Mouse (Mus musculus) left cerebral cortex, adult 2 months (tissue): Measurements from ENCODE around the gene Gca. TPM values are rescaled to one million over a fixed set of nuclear protein-coding genes. Genes with fewer than 3 reads are reported as not detected.

Source experiments
- DNase-seq, 2 experiments: peaks; one replicate each; pipeline ENCODE4 v3.0.0; 2021 to 2022; ENCODE audit warnings: low spot score in 2 of 2, mixed read lengths in 1 of 2; ENCODE audit errors: extremely low spot score in 1 of 2
- H3K27ac ChIP-seq: fragments of 200-600 bp; 2 replicates; pipeline ENCODE4 v1.8.1; 2022
- H3K4me3 ChIP-seq: fragments of 200-600 bp; 2 replicates; pipeline ENCODE4 v1.8.1; 2022
- CTCF ChIP-seq: fragments of 200-600 bp; IDR thresholded peaks from 2 replicates; pipeline ENCODE4 v1.8.1; 2022; ENCODE audit warnings: antibody characterized with exemption, mild to moderate bottlenecking, moderate library complexity
- intact Hi-C: fragments of 180-260 bp; cut with DNase I; formaldehyde crosslinking; loops from one replicate; pipeline ENCODE4 v1.15.1; 2025
- total RNA-seq, 2 experiments: library from RNA; stranded (reverse); gene quantifications; 2 replicates each; pipeline ENCODE4 v1.2.3; 2021

Gca gene
- total RNA-seq, 2 experiments from 2014 or later = 12.7 to 22.3 TPM

DNA sequence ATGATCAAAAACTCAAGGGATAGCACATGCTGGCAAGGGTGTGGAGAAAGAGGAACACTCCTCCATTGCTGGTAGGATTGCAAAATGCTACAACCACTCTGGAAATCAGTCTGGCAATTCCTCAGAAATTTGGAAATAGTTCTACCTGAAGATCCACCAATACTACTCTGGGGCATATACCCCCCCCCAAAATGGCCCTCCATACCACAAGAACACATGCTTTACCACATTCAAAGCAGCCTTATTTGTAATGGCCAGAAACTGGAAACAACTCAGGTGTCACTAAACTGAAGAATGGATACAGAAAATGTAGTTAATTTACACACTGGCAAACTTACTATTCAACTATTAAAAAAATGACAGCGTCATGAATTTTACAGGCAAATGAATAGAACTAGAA is 66.6 kb downstream of the Gca start:
- intact Hi-C loops = no loop called here
- Histone ChIP-seq H3K27ac (no peak overlapping the region), H3K4me3 (no peak overlapping the region)
- DNase-seq = no peak
- TF ChIP-seq CTCF = no peak

DNA sequence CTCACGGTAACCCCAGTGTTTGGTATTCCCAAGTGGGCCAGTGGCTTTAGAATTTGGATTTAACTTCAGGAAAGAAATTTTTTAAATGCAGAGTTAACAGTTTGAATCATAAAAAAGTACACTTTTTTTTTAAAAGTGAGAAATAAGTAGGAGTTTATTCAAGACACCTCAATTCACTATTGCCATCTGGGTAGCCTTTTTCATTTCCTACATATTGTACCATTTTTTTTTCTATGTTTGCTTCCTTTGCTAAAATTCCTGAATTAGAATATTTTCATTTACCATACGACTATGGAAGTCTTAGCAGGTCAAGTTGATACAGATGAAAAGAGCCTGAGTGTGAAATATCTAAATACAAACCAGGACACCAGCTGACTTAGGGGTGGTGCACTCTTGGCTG is 79.0 kb downstream of the Gca start:
- intact Hi-C loops = loop anchor here (5.0 kb wide), 1 partner anchor 61 kb away; no protein-coding TSS in a partner anchor
- no peak overlapping the region for H3K27ac ChIP-seq
- H3K4me3 ChIP-seq = no peak overlapping the region
- no peak for DNase-seq
- no peak for TF ChIP-seq CTCF

Other genes starting within 250 kb of the Gca start
- gene Gcg, start 180.6 kb upstream of the Gca start, total RNA-seq = under 1 TPM in 1 of 2 experiments, not detected in 1; 0.50 TPM
- gene Fap, start 90.2 kb upstream of the Gca start, total RNA-seq = 1 to 10 TPM; 4.0 to 4.2 TPM
- gene Ifih1, start 18.0 kb upstream of the Gca start, total RNA-seq = 1 to 10 TPM; 2.6 TPM